Mouse (Mus musculus) heart, embryonic 12.5 days (tissue): ENCODE measurements at regions not wholly inside any gene's neighbourhood (a gene's known extent, or its start where the extent isn't known, plus 50 kb on each side); places are given as distances from the start of the nearest gene placed in this dataset.

Experiments
- ATAC-seq: fragments of 200-750 bp; cut with Nextera tagmentation; 2 replicates; pipeline ENCODE4 v1.8.0; 2017; ENCODE audit warnings: moderate TSS enrichment, moderate library complexity; ENCODE audit not compliant: insufficient number of reproducible peaks, low FRiP score
- H3K27ac ChIP-seq: fragments of 300-500 bp; sonication (generic); 2 replicates; pipeline ENCODE4 v1.5.1; 2016; ENCODE audit warnings: mild to moderate bottlenecking, moderate library complexity; ENCODE audit not compliant: poor library complexity, severe bottlenecking
- H3K27me3 ChIP-seq: fragments of 300-500 bp; sonication (generic); replicated peaks from 2 replicates; pipeline ENCODE4 v1.6.1; 2016; ENCODE audit warnings: mild to moderate bottlenecking, moderate library complexity
- H3K36me3 ChIP-seq: fragments of 300-500 bp; sonication (generic); 2 replicates; pipeline ENCODE4 v1.6.1; 2016; ENCODE audit warnings: mild to moderate bottlenecking, moderate library complexity
- H3K4me1 ChIP-seq: fragments of 300-500 bp; sonication (generic); replicated peaks from 2 replicates; pipeline ENCODE4 v1.6.1; 2016; ENCODE audit warnings: mild to moderate bottlenecking
- H3K4me2 ChIP-seq: fragments of 300-500 bp; sonication (generic); 2 replicates; pipeline ENCODE4 v1.6.1; 2016; ENCODE audit warnings: mild to moderate bottlenecking, moderate library complexity
- H3K4me3 ChIP-seq: fragments of 300-500 bp; sonication (generic); 2 replicates; pipeline ENCODE4 v1.5.1; 2016; ENCODE audit warnings: mild to moderate bottlenecking
- H3K9ac ChIP-seq: fragments of 300-500 bp; sonication (generic); 2 replicates; pipeline ENCODE4 v1.6.1; 2016; ENCODE audit warnings: mild to moderate bottlenecking, moderate library complexity
- H3K9me3 ChIP-seq: fragments of 300-500 bp; sonication (generic); replicated peaks from 2 replicates; pipeline ENCODE4 v1.6.1; 2016; ENCODE audit warnings: mild to moderate bottlenecking, moderate library complexity
- WGBS: fragments of 180-500 bp; shearing (Covaris S2); methylation state at CpG from one replicate; pipeline ENCODE4 v1.1.7; 2016; 5-methylcytosine and 5-hydroxymethylcytosine counted together

DNA sequence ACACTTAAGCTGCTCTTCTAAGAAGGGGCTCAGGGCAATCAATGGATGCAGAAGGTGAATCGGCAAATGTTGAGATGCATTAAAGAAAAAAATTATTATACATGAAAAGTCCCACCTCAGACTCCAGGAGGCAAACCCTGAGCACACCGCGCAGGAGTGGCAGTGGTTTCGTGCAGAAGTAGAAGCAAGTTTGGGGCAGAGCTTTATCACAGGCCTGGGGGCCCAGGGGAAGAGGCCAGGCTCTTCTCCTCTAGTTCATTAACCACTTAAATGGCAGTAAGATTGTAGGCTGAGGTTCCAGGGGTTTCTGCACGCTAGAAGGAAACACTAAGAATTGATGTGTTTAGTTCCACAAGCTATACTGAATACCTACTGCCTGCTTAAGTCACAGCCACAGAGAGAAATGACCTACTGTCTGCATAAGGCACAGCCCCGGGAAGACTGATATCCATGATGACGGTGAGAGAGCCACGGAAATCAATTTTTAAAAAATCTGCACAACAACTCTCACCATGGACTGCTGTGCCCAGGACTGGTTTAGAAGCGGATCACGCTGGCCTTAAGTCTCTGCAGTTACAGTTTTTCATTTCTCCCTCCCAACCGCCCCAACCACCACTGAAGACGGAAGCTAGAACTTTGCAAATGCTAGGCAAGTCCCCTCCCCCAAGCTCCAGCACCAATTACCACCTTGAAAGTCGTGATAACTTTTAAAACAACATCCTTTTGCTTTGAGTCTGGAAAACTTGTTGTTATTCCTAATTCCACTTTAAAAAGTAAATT, 132.2 kb upstream of the Lef1 start:
- H3K4me3 ChIP-seq = no peak overlapping the region
- no peak overlapping the region for H3K27ac ChIP-seq
- peaks cover 27% of the 10 kb centered on the region for H3K4me1 ChIP-seq
- H3K4me2 ChIP-seq = peak overlapping the region; percentile 41
- ATAC-seq = no peak
- WGBS = 40% methylated on average over 13 of the region's 13 CpGs
- no peaks in the 10 kb centered on the region for H3K36me3 ChIP-seq
- H3K9ac ChIP-seq = no peak overlapping the region
- no peaks in the 10 kb centered on the region for H3K9me3 ChIP-seq
- no peaks in the 10 kb centered on the region for H3K27me3 ChIP-seq

- H3K9ac ChIP-seq = no peak overlapping the region
- H3K4me3 ChIP-seq = no peak overlapping the region
- WGBS = 28% methylated on average over 5 of the region's 5 CpGs
- H3K27ac ChIP-seq = no peak overlapping the region
- H3K9me3 ChIP-seq = no peaks in the 10 kb centered on the region
- H3K4me1 ChIP-seq = peaks cover 34% of the 10 kb centered on the region
- no peaks in the 10 kb centered on the region for H3K27me3 ChIP-seq
- H3K36me3 ChIP-seq = no peaks in the 10 kb centered on the region
- H3K4me2 ChIP-seq = no peak overlapping the region
- ATAC-seq = no peak
Observed at GRCm38 (mm10) chr3:130976206-130976605, 134.1 kb upstream of the Lef1 start.

GRCm38 (mm10) chr3:130975291-130975690, 135.0 kb upstream of the Lef1 start:
- ATAC-seq = no peak
- no peaks in the 10 kb centered on the region for H3K27me3 ChIP-seq
- no peak overlapping the region for H3K4me2 ChIP-seq
- 44% methylated on average over 1 of the region's 1 CpGs for WGBS
- no peaks in the 10 kb centered on the region for H3K36me3 ChIP-seq
- no peak overlapping the region for H3K27ac ChIP-seq
- H3K9me3 ChIP-seq = no peaks in the 10 kb centered on the region
- no peak overlapping the region for H3K9ac ChIP-seq
- no peak overlapping the region for H3K4me3 ChIP-seq
- H3K4me1 ChIP-seq = peaks cover 34% of the 10 kb centered on the region

GRCm38 (mm10) chr3:130972126-130972525, 138.1 kb upstream of the Lef1 start:
- Histone ChIP-seq H3K4me2 (no peak overlapping the region), H3K36me3 (no peaks in the 10 kb centered on the region), H3K27ac (0 out of 2 replicates have a peak overlapping the region, but pooled peaks have one; percentile 7), H3K9ac (no peak overlapping the region), H3K9me3 (no peaks in the 10 kb centered on the region), H3K27me3 (no peaks in the 10 kb centered on the region), H3K4me1 (peaks cover 16% of the 10 kb centered on the region), H3K4me3 (no peak overlapping the region)
- ATAC-seq = no peak
- 58% methylated on average over 2 of the region's 2 CpGs for WGBS

DNA sequence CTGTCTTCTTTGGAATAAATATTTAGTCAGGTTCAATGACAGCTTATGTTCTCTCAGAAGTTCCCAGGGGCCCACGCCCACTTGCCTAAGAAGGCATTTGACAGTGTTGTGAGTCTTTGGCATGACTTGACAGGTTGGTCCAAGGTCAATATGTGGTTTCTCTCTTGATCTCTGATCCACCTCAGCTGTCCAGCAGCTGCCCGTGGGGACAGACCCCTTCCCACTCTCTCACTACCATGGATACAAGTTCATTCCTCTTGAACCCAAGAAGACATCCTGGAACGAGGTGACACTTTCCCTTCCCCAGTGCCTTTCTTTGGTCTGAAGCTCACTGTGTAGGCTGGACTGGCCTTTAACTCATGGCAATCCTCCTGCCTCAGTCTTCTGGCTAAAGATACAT, 145.0 kb upstream of the Lef1 start:
- Histone ChIP-seq H3K27ac (no peak overlapping the region), H3K4me2 (no peak overlapping the region), H3K27me3 (no peaks in the 10 kb centered on the region; the same call in 1 of the 2 replicates), H3K36me3 (no peaks in the 10 kb centered on the region), H3K4me1 (peaks cover 10% of the 10 kb centered on the region; the same call in 1 of the 2 replicates), H3K9me3 (no peaks in the 10 kb centered on the region), H3K9ac (no peak overlapping the region), H3K4me3 (no peak overlapping the region)
- WGBS = 83% methylated on average over 3 of the region's 3 CpGs
- ATAC-seq = no peak

- ATAC-seq = no peak
- Histone ChIP-seq H3K4me1 (peaks cover 10% of the 10 kb centered on the region; the same call in 1 of the 2 replicates), H3K9me3 (no peaks in the 10 kb centered on the region), H3K27me3 (no peaks in the 10 kb centered on the region; the same call in 1 of the 2 replicates), H3K9ac (no peak overlapping the region), H3K36me3 (no peaks in the 10 kb centered on the region), H3K4me2 (0 out of 2 replicates have a peak overlapping the region, but pooled peaks have one; percentile 12), H3K4me3 (no peak overlapping the region), H3K27ac (no peak overlapping the region)
- WGBS = 86% methylated on average over 6 of the region's 6 CpGs
Observed at GRCm38 (mm10) chr3:130964088-130964487, 146.2 kb upstream of the Lef1 start.

- Histone ChIP-seq H3K4me2 (peak overlapping the region; percentile 12; the same call in 1 of the 2 replicates), H3K4me1 (peaks cover 10% of the 10 kb centered on the region; the same call in 1 of the 2 replicates), H3K27me3 (no peaks in the 10 kb centered on the region; the same call in 1 of the 2 replicates), H3K27ac (no peak overlapping the region), H3K9me3 (no peaks in the 10 kb centered on the region), H3K9ac (no peak overlapping the region), H3K36me3 (no peaks in the 10 kb centered on the region), H3K4me3 (no peak overlapping the region)
- 42% methylated on average over 11 of the region's 11 CpGs for WGBS
- ATAC-seq = no peak
Observed at GRCm38 (mm10) chr3:130963625-130964024, 146.6 kb upstream of the Lef1 start.

DNA sequence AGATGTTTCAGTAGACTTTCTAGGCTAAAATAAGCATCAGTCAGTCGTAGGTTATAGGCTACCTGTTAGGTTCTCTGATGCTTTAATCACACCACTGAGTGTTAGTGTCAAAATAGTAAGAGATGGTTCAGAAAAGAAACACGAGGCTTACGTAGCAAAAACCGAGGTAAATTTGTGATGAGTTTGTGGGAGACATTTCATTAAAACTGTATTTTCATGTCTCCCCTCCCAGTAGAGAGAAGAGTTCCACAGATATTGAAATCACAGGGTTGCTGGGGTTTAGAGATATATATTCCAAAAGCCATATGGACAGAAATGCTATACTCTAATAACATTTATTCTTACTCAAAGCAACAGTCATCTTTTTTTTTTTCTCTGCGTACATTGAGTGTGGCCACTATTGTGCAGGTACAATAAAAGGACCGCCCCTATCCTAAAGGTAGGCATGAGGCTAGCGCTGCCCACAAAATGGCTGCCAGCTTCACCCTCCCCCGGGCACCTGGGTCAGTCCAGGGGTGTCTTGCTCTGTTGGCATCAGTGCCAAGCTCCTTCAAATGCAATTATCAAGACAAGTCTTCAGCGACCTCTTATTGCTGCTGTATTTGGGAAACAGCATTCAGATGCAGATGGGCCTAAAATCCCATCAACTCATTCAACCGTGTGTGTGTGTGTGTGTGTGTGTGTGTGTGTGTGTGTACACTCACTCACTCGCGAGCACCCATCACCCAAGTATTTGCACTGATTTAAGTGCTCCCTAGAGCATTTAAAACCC, 147.4 kb upstream of the Lef1 start:
- WGBS = 68% methylated on average over 12 of the region's 12 CpGs
- H3K4me1 ChIP-seq = peaks cover 10% of the 10 kb centered on the region; the same call in 1 of the 2 replicates
- ATAC-seq = no peak
- no peak overlapping the region; the same call in 1 of the 2 replicates for H3K4me2 ChIP-seq
- H3K4me3 ChIP-seq = no peak overlapping the region
- no peaks in the 10 kb centered on the region for H3K36me3 ChIP-seq
- no peak overlapping the region for H3K27ac ChIP-seq
- H3K9ac ChIP-seq = no peak overlapping the region
- H3K27me3 ChIP-seq = no peaks in the 10 kb centered on the region; the same call in 1 of the 2 replicates
- no peaks in the 10 kb centered on the region for H3K9me3 ChIP-seq

- peaks cover 10% of the 10 kb centered on the region; the same call in 1 of the 2 replicates for H3K4me1 ChIP-seq
- 9% methylated on average over 14 of the region's 14 CpGs for WGBS
- H3K9me3 ChIP-seq = no peaks in the 10 kb centered on the region
- H3K27ac ChIP-seq = no peak overlapping the region
- no peak overlapping the region for H3K4me3 ChIP-seq
- no peaks in the 10 kb centered on the region for H3K36me3 ChIP-seq
- no peaks in the 10 kb centered on the region; the same call in 1 of the 2 replicates for H3K27me3 ChIP-seq
- no peak overlapping the region for H3K9ac ChIP-seq
- H3K4me2 ChIP-seq = peak overlapping the region; percentile 32
- ATAC-seq = no peak
Observed at GRCm38 (mm10) chr3:130962151-130962633, 148.1 kb upstream of the Lef1 start.

DNA sequence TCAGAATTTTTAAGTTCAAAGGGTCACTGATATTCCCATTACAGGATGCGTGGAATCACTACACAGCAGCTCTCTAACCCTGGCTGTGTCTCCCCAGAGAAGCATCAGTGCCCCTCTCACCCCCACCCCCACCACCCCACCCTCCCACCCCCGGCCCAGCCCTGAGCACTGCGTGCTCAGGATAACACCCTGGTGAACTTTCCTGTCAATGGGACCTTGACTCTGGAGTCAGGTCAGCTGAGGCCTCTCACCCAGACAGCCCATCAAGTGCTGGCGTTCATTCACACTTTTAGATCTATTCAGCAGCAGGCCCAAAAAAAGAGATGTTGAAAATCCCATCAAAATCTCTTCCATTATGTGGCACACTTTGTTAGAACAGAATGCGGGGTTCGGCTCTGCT, 148.6 kb upstream of the Lef1 start:
- H3K4me1 ChIP-seq = peaks cover 10% of the 10 kb centered on the region; the same call in 1 of the 2 replicates
- no peak overlapping the region for H3K4me3 ChIP-seq
- no peaks in the 10 kb centered on the region for H3K9me3 ChIP-seq
- H3K9ac ChIP-seq = no peak overlapping the region
- no peak overlapping the region for H3K27ac ChIP-seq
- H3K4me2 ChIP-seq = no peak overlapping the region
- H3K27me3 ChIP-seq = no peaks in the 10 kb centered on the region; the same call in 1 of the 2 replicates
- H3K36me3 ChIP-seq = no peaks in the 10 kb centered on the region
- no peak for ATAC-seq
- WGBS = 45% methylated on average over 6 of the region's 6 CpGs

GRCm38 (mm10) chr3:130955958-130956357, 154.3 kb upstream of the Lef1 start:
- no peaks in the 10 kb centered on the region for H3K36me3 ChIP-seq
- 58% methylated on average over 4 of the region's 4 CpGs for WGBS
- H3K4me1 ChIP-seq = 0 out of 2 replicates have a peak, but pooled peaks cover 2% of the 10 kb centered on the region
- H3K4me2 ChIP-seq = no peak overlapping the region
- H3K4me3 ChIP-seq = no peak overlapping the region
- no peak overlapping the region for H3K27ac ChIP-seq
- ATAC-seq = no peak
- peaks cover 7% of the 10 kb centered on the region; the same call in 1 of the 2 replicates for H3K9me3 ChIP-seq
- H3K9ac ChIP-seq = no peak overlapping the region
- H3K27me3 ChIP-seq = no peaks in the 10 kb centered on the region
